Mouse (Mus musculus) ovary, adult 2 months (tissue): ENCODE results near the gene Tgm3. TPM values are rescaled to one million over a fixed set of nuclear protein-coding genes. Genes with fewer than 3 reads are reported as not detected.

Source experiments
- polyA plus RNA-seq: library from polyadenylated mRNA; depleted of rRNA; stranded (reverse); fragments of >200 nt; gene quantifications from 2 replicates; pipeline ENCODE4 v1.2.3, GENCODE M21; 2012; rRNA removed

The Tgm3 gene
- 0.15 and 0.18 TPM in 2 replicates for polyA plus RNA-seq

GRCm38 (mm10) chr2:130012026-130012425 is at the start of gene Tgm3:
Gene Tgm3, plus strand, starts transcription at chr2:130012349.

Other genes starting within 250 kb of the Tgm3 start
- 31.6 and 36.0 TPM in 2 replicates for gene Stk35, start 211.8 kb upstream of the Tgm3 start, polyA plus RNA-seq
- 0.03 and 0.05 TPM in 2 replicates for gene Tgm6, start 100.1 kb downstream of the Tgm3 start, polyA plus RNA-seq
- 465 and 640 TPM in 2 replicates for gene Snrpb, start 167.1 kb downstream of the Tgm3 start, polyA plus RNA-seq
- 0.05 TPM in 2 replicates for gene Tmc2, start 182.8 kb downstream of the Tgm3 start, polyA plus RNA-seq